Mouse (Mus musculus) stomach, embryonic 15.5 days (tissue): ENCODE measurements around the gene Umad1. TPM values are rescaled to one million over a fixed set of nuclear protein-coding genes. Genes with fewer than 3 reads are reported as not detected.
A peak's percentile ranks its signal among the peaks of the same experiment; 100 is the strongest.

Source experiments
- ATAC-seq: fragments of 200-750 bp; cut with Nextera tagmentation; 2 replicates; pipeline ENCODE4 v1.8.0; 2017; ENCODE audit warnings: low read depth, moderate number of reproducible peaks, moderate TSS enrichment; ENCODE audit not compliant: insufficient read depth, low FRiP score
- H3K27ac ChIP-seq: fragments of 300-500 bp; sonication (generic); 2 replicates; pipeline ENCODE4 v1.5.1; 2015; ENCODE audit warnings: mild to moderate bottlenecking, inconsistent platforms
- H3K27me3 ChIP-seq: fragments of 300-500 bp; sonication (generic); replicated peaks from 2 replicates; pipeline ENCODE4 v1.6.1; 2015; ENCODE audit warnings: inconsistent platforms
- H3K36me3 ChIP-seq: fragments of 300-500 bp; sonication (generic); 2 replicates; pipeline ENCODE4 v1.6.1; 2015; ENCODE audit warnings: inconsistent platforms
- H3K4me1 ChIP-seq: fragments of 300-500 bp; sonication (generic); 2 replicates; pipeline ENCODE4 v1.6.1; 2015; ENCODE audit warnings: inconsistent platforms
- H3K4me2 ChIP-seq: fragments of 300-500 bp; sonication (generic); 2 replicates; pipeline ENCODE4 v1.6.1; 2015; ENCODE audit warnings: mild to moderate bottlenecking, inconsistent platforms
- H3K4me3 ChIP-seq: fragments of 300-500 bp; sonication (generic); replicated peaks from 2 replicates; pipeline ENCODE4 v1.5.1; 2015; ENCODE audit warnings: inconsistent platforms
- H3K9ac ChIP-seq: fragments of 300-500 bp; sonication (generic); 2 replicates; pipeline ENCODE4 v1.6.1; 2015; ENCODE audit warnings: inconsistent platforms
- H3K9me3 ChIP-seq: fragments of 300-500 bp; sonication (generic); 2 replicates; pipeline ENCODE4 v1.6.1; 2016; ENCODE audit warnings: inconsistent platforms
- WGBS: fragments of 180-500 bp; shearing (Covaris S2); methylation state at CpG from one replicate; pipeline ENCODE4 v1.1.7; 2015; 5-methylcytosine and 5-hydroxymethylcytosine counted together
- polyA plus RNA-seq: library from polyadenylated mRNA; unstranded; fragments of >200 nt; fragmentation: Nextera tagmentation; extraction: Ambion mirVana; gene quantifications from 2 replicates; pipeline ENCODE4 v1.2.1, GENCODE M21; 2015

Umad1 gene
- polyA plus RNA-seq, 1 experiment from 2014 or later, result 25.7 TPM

GRCm38 (mm10) chr6:8358232-8358631, 99.1 kb downstream of the Umad1 start:
- Histone ChIP-seq H3K4me2 (no peak overlapping the region), H3K27ac (no peak overlapping the region), H3K9me3 (no peaks in the 10 kb centered on the region), H3K4me3 (no peak overlapping the region), H3K4me1 (no peaks in the 10 kb centered on the region), H3K9ac (no peak overlapping the region), H3K36me3 (no peaks in the 10 kb centered on the region), H3K27me3 (no peaks in the 10 kb centered on the region)
- ATAC-seq, result no peak
- WGBS, result 63% methylated on average over 2 of the region's 2 CpGs

GRCm38 (mm10) chr6:8358782-8359181, 99.7 kb downstream of the Umad1 start:
- no peaks in the 10 kb centered on the region for H3K9me3 ChIP-seq
- no peak overlapping the region for H3K4me3 ChIP-seq
- WGBS, result 75% methylated on average over 2 of the region's 2 CpGs
- H3K4me1 ChIP-seq, result no peaks in the 10 kb centered on the region
- no peak overlapping the region for H3K27ac ChIP-seq
- no peak overlapping the region for H3K4me2 ChIP-seq
- H3K9ac ChIP-seq, result no peak overlapping the region
- no peak for ATAC-seq
- no peaks in the 10 kb centered on the region for H3K27me3 ChIP-seq
- no peaks in the 10 kb centered on the region for H3K36me3 ChIP-seq

GRCm38 (mm10) chr6:8360805-8361204, 101.7 kb downstream of the Umad1 start:
- Histone ChIP-seq H3K4me2 (no peak overlapping the region), H3K4me1 (no peaks in the 10 kb centered on the region), H3K9ac (no peak overlapping the region), H3K27me3 (no peaks in the 10 kb centered on the region), H3K36me3 (no peaks in the 10 kb centered on the region), H3K27ac (no peak overlapping the region), H3K4me3 (no peak overlapping the region), H3K9me3 (no peaks in the 10 kb centered on the region)
- WGBS, result 88% methylated on average over 7 of the region's 7 CpGs
- ATAC-seq, result no peak

GRCm38 (mm10) chr6:8364033-8364756, 105.1 kb downstream of the Umad1 start:
- H3K9me3 ChIP-seq, result no peaks in the 10 kb centered on the region
- H3K4me1 ChIP-seq, result no peaks in the 10 kb centered on the region
- WGBS, result 76% methylated on average over 12 of the region's 12 CpGs
- ATAC-seq, result no peak
- H3K27ac ChIP-seq, result no peak overlapping the region
- H3K9ac ChIP-seq, result no peak overlapping the region
- no peak overlapping the region for H3K4me2 ChIP-seq
- no peaks in the 10 kb centered on the region for H3K36me3 ChIP-seq
- no peak overlapping the region for H3K4me3 ChIP-seq
- H3K27me3 ChIP-seq, result no peaks in the 10 kb centered on the region

GRCm38 (mm10) chr6:8364757-8365150, 105.7 kb downstream of the Umad1 start:
- H3K9ac ChIP-seq, result no peak overlapping the region
- no peaks in the 10 kb centered on the region for H3K9me3 ChIP-seq
- 88% methylated on average over 11 of the region's 11 CpGs for WGBS
- H3K27ac ChIP-seq, result no peak overlapping the region
- H3K4me3 ChIP-seq, result no peak overlapping the region
- no peaks in the 10 kb centered on the region for H3K27me3 ChIP-seq
- H3K36me3 ChIP-seq, result no peaks in the 10 kb centered on the region
- H3K4me2 ChIP-seq, result no peak overlapping the region
- H3K4me1 ChIP-seq, result no peaks in the 10 kb centered on the region
- ATAC-seq, result no peak

- no peaks in the 10 kb centered on the region for H3K9me3 ChIP-seq
- H3K4me1 ChIP-seq, result no peaks in the 10 kb centered on the region
- no peak overlapping the region for H3K4me3 ChIP-seq
- no peaks in the 10 kb centered on the region for H3K27me3 ChIP-seq
- 91% methylated on average over 4 of the region's 4 CpGs for WGBS
- no peak for ATAC-seq
- no peaks in the 10 kb centered on the region for H3K36me3 ChIP-seq
- no peak overlapping the region for H3K4me2 ChIP-seq
- no peak overlapping the region for H3K27ac ChIP-seq
- no peak overlapping the region for H3K9ac ChIP-seq
These were observed 108.6 kb downstream of the Umad1 start for GRCm38 (mm10) chr6:8367675-8368074.

- no peak overlapping the region for H3K4me2 ChIP-seq
- H3K4me1 ChIP-seq, result no peaks in the 10 kb centered on the region
- no peak overlapping the region for H3K9ac ChIP-seq
- 58% methylated on average over 2 of the region's 2 CpGs for whole genome bisulfite sequencing
- H3K27me3 ChIP-seq, result no peaks in the 10 kb centered on the region
- ATAC-seq, result no peak
- no peak overlapping the region for H3K4me3 ChIP-seq
- no peak overlapping the region for H3K27ac ChIP-seq
- no peaks in the 10 kb centered on the region for H3K36me3 ChIP-seq
- no peaks in the 10 kb centered on the region for H3K9me3 ChIP-seq
These were observed 109.2 kb downstream of the Umad1 start for GRCm38 (mm10) chr6:8368198-8368864.

- Histone ChIP-seq H3K4me2 (no peak overlapping the region), H3K9ac (no peak overlapping the region), H3K4me3 (no peak overlapping the region), H3K27me3 (no peaks in the 10 kb centered on the region), H3K4me1 (no peaks in the 10 kb centered on the region), H3K27ac (no peak overlapping the region), H3K9me3 (no peaks in the 10 kb centered on the region), H3K36me3 (no peaks in the 10 kb centered on the region)
- peak; percentile 53; the same call in 1 of the 2 replicates for ATAC-seq
- WGBS, result 62% methylated on average over 3 of the region's 3 CpGs
These were observed 111.5 kb downstream of the Umad1 start for GRCm38 (mm10) chr6:8370624-8371023.

- 70% methylated on average over 2 of the region's 2 CpGs for WGBS
These were observed 114.0 kb downstream of the Umad1 start for GRCm38 (mm10) chr6:8373051-8373450.

GRCm38 (mm10) chr6:8373851-8374250, 114.8 kb downstream of the Umad1 start:
- Histone ChIP-seq H3K4me1 (no peaks in the 10 kb centered on the region), H3K27me3 (no peaks in the 10 kb centered on the region), H3K4me2 (no peak overlapping the region), H3K4me3 (no peak overlapping the region), H3K27ac (no peak overlapping the region), H3K9me3 (no peaks in the 10 kb centered on the region), H3K36me3 (no peaks in the 10 kb centered on the region), H3K9ac (no peak overlapping the region)
- no peak for ATAC-seq
- WGBS, result 62% methylated on average over 8 of the region's 8 CpGs

More at GRCm38 (mm10) chr6:8373051-8373450, 114.0 kb downstream of the Umad1 start:
- no peaks in the 10 kb centered on the region for H3K36me3 ChIP-seq
- H3K4me1 ChIP-seq, result no peaks in the 10 kb centered on the region
- no peak overlapping the region for H3K4me3 ChIP-seq
- ATAC-seq, result no peak
- H3K4me2 ChIP-seq, result no peak overlapping the region
- H3K9ac ChIP-seq, result no peak overlapping the region
- H3K9me3 ChIP-seq, result no peaks in the 10 kb centered on the region
- H3K27ac ChIP-seq, result no peak overlapping the region
- no peaks in the 10 kb centered on the region for H3K27me3 ChIP-seq

GRCm38 (mm10) chr6:8374290-8374689, 115.2 kb downstream of the Umad1 start:
- WGBS, result 75% methylated on average over 6 of the region's 6 CpGs
- Histone ChIP-seq H3K36me3 (no peaks in the 10 kb centered on the region), H3K9me3 (no peaks in the 10 kb centered on the region), H3K4me3 (no peak overlapping the region), H3K27me3 (no peaks in the 10 kb centered on the region), H3K4me2 (no peak overlapping the region), H3K9ac (no peak overlapping the region), H3K27ac (no peak overlapping the region), H3K4me1 (no peaks in the 10 kb centered on the region)
- ATAC-seq, result no peak

- Histone ChIP-seq H3K27me3 (no peaks in the 10 kb centered on the region), H3K9me3 (no peaks in the 10 kb centered on the region), H3K4me3 (no peak overlapping the region), H3K36me3 (no peaks in the 10 kb centered on the region), H3K9ac (no peak overlapping the region), H3K4me1 (no peaks in the 10 kb centered on the region), H3K27ac (no peak overlapping the region), H3K4me2 (no peak overlapping the region)
- WGBS, result 94% methylated on average over 4 of the region's 4 CpGs
- no peak for ATAC-seq
These were observed 115.6 kb downstream of the Umad1 start for GRCm38 (mm10) chr6:8374712-8375111.
